Mouse (Mus musculus) lung, postnatal 25 days (tissue): ENCODE data around the gene Scn1a.
A peak's percentile ranks its signal among the peaks of the same experiment; 100 is the strongest.

Experiments used
- DNase-seq: peaks from one replicate; pipeline ENCODE4 v3.0.0; 2022; ENCODE audit warnings: low spot score

The Scn1a gene

DNA sequence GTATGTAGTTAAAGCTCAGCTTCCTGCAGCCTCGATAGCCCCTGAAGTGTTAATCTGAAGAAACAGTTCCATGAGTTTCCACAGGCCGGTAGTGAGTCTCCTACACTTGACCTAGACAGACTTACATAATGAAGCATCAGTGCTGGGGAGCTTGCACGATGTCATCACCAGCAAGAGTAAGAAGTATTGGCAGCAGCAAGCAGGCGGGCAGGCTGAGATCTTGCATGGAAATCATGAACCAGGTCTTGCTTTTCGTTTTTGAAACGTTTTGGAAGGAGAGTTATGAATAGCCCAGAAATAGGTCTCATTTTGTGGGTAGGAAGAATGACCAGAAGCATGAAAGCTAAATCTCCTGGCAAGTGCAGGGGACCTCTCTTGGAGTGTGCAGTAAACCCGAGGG is at the start of gene Scn1a:
Gene Scn1a (minus strand): TSS at position 130 of the 400 bp plus-strand sequence.
- no peak for DNase-seq

DNA sequence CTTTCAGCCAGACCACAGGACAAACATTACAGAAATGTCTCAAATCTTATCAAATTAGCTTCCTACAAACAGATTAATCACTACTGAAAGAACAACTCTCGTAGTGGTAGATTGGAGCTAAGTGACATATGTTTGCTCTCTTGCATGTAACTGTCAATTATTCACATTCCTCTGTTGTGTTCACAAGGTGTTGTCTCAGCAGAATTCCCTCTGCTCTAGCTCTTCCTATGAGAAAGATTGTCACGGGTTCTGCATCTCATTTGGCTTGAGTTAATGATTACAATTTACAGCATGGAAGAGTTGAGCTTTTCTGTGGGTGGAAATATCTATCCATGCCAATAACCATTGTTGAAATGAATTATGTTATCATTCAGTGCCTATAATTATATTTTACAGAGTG is 37.8 kb upstream of the Scn1a start:
- no peak for DNase-seq

DNA sequence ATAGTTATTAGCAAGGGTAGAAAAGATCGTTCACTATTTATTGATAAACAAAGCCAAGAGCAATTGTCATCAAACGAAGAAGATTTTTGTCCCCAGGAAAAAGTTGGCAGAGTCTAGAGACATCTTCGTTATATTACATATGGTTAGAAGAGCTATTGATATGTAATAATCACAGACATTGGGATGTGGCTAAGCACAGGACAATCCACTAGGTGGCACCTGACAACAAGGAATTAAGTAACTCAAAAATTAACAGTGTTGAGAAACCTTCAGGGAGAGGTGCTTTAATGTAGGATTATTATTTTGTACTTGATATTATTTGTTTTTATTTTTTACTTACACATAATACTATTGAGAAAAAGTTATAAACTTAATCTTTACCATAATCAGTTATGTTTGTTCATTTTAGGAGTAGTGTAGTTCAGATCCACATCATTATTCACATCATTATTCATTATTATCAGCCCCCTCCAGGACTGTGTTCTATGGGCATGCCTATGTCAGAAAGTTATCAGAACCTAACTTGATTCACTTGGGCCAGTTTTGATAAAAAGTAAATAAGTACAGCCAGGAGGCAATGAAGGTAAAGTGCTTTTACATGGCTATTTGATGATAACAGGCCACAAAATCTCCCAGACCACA is 32.7 kb upstream of the Scn1a start:
- peak; percentile 0 for DNase-seq

DNA sequence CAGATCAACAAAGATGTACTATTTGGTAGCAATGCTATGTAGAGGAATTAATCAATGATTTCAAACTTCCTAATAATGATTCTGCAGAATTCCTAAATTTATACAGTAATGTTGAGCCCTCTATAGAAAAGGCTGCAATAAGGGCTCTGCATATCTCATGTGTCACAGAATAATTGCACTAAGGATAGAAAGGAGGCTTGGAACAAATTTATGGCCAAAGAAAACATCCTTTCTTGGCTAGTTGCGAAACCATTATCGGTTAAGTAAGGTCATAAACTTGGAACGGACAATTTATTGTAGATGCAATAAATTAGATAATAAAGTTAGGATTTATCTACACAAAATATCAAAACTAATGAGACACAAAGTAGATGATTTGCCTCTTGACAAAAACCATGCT is 24.8 kb upstream of the Scn1a start:
- DNase-seq, result no peak

DNA sequence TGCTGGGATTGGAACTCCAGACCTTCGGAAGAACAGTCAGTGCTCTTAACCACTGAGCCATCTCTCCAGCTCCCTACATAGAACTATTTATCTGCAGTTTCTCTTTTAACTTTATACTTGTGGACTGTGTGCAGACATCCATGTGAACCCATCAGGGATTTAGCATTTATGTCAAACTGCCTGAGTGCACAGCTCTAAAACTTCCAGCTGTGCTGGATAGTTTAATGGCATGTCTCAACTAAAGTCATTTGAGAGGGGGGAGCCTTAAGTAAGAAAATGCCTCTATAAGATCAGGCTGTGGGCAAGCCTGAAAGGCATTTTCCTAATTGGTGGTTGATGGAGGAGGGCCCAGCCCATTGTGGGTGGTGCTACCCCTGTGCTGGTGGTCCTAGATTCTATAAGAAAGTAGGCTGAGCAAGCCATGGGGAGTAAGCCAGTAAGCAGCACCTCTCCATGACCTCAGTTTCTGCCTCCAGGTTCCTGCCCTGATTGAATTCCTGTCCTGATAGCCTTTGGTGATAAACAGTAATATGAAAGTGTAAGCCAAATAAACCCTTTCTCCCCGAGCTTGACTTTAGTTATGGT is 24.3 kb upstream of the Scn1a start:
- DNase-seq, result no peak

DNA sequence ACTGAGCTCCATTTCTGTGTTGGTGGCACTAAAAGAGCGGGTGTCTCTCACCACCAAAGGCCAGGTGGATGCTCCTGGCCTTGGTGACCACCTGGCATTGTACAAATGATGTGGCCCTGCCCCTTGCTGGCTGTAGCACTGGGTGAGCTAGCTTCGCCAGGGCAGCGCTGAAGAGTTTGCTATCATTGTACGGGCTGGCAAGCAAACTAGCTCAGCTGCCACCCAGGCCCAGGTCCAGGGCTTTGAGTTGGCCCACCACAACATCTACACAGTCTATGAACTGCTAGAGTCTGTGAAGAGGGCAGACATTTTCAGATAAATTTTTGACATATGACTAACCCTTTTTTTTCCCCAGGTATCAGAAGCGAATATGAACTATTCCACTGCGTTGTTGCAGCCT is 23.3 kb upstream of the Scn1a start:
- DNase-seq, result no peak

DNA sequence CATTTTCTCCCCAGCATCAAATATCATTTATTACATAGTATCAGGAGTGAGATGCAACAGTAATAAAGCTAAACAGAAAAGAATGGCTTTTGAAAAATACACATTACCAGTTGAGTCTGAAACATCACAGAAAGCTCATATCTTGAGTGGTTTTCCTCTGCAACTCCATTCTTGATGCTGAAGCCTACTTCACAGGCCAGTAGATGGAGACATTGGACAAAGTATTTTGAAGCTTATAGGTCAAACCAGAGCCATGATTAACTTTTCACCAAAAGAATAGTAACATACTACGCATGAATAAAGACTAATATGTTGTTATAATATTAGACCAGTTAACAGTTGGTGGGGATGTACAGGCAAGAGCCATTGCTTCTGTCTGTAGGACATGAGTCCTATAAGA is 21.8 kb upstream of the Scn1a start:
- no peak for DNase-seq

DNA sequence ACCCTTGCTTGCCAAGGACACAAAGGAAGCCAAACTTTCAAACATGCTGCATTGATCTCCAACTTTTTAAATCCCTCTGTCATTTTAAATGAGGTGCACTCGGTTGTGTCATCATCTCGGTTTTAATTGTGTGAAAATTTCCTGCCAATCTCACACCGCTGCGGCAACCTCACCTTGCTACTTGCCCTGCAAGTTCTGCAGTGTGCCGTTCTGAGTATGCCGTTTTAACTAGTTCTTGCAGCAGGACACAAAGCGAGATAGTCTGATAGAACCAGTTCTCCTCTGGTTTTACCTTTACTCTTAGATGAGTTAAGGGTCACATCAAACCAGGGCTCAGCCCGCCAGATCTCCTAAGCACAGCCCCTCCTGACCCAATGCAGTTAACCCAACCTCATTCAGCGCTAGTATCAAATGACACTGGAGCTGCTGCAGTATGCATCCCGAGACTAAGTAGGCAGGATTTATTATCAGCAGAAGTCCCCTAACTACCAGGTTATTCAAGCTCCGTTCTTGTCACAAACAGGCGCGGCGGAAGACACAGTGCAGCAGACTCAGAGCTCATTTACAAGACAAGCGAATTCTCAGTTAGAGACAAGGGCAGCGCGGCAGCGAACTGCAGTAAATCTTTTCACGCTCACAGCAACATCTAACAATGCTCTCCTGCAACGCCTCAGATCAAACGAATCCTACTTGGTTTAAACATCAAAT is 722 bp downstream of the Scn1a start:
- DNase-seq, result no peak

DNA sequence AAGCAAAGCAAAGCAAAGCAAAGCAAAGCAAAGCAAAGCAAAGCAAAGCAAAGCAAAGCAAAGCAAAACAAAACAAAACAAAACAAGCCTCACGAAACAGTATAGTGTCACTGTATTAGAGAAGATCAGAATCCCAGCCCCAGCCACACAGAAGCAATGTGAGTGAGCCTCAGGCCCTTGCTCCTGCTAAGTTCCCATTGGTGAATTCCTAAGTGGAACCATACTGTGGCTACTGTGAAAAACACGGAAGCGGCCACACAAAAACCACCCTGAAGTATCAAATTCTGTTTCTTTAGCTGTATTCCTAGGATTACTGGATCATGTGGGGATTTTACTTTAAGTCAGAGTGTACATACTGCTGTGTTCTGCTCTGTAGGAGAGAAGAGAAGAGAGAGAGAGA is 4.4 kb downstream of the Scn1a start:
- no peak for DNase-seq

DNA sequence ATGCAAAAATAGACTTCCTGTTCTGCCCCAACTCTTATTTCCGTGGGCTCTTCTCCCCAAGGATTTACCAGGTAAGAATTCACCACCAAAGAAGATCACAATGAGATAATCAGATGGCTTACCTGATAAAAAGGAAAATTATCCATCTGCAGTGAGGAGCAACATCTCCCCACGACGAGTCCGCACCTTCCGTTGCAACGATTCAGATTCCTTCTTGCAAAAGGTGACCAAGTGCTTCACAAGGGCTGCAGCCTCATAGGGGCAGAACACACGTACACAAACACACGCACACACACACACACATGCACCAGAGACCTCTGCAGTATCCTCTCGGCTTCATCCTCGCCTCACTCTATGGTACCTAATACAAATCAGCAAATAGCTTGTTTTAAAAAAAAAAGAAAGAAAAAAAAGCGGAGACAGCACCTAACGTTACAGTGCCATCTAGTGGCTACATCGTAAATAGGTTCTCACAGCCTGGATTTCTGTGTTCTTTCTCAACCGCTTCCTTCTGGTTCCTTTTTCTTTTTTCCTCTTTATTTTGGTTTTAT is 30.8 kb downstream of the Scn1a start:
- DNase-seq, result peak; percentile 14

DNA sequence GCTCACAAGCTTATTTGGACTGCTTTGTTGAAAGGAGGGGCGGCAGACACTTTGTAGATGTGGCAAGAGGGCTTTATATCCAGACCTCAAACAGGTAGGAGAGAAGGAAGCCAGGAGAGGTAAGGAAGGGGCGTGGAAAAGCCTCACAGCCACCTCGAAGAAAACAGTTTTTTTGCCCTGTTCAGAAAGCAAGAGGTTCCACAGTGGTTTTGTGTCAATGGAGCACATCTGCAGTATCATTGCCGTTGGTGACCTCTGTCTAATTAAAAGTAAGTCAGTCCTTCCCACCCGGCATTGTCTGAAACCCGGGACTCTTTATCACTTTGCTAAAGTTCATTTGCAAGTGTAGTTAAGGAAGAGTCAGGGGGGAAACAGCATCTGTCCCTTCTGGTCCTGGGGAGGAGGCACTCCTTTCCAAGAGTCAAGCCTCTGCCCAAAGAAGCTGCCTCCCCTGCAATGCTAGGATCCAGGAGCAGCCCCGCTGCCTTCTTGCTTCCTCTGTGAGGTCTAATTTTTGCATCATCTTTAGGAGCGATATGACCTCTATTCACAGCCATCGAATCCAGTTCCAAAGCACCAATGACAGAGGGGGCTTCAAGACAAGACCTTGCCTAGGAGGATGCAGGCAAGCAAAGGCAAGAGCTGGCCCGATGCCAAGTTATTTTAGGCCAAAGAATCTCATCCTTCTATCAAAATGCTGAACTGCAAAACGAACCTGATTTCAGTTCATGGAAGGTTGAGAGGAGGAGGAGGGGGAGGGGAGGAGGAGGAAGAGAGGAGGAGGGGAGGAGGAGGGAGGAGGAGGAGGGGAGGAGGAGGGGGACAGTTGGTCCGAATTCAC is 31.5 kb downstream of the Scn1a start:
- no peak for DNase-seq

DNA sequence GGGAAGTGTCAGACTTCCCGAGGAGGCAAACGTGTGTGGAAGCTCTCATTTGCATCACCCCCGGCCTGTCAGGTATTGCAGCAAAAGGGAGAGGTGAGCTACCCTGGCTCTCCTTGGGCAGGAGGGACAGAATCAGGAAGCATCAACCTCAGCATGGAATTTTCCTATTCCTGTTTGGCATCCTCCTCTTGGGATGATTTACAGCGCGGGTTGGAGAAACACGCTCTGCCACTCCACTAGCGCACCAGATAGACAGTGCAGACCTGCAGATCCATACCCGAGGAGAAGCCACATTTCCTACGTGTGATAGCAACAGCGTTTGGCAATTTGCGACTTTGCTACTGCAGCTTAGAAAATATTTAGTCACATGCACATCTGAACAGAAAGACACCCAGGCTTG is 32.2 kb downstream of the Scn1a start:
- no peak for DNase-seq

DNA sequence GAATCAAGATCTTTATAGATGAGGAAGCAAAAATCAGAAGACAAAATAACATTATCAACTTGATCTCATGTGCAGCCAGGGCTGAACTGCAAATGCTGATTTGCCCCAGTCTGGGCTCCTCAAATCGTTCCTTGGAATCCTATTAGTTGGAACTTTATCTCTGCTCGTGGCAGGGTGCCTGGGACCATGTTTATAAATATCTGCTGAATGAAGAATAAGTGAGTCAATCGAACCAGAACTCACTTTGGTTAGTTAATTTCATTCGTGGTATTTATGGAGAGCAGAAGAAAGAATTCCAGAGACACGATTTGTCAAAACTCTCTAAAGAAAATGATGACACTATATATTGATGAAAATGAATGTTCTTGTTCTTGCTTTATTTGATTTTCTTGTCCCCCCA is 48.1 kb downstream of the Scn1a start:
- DNase-seq, result no peak

DNA sequence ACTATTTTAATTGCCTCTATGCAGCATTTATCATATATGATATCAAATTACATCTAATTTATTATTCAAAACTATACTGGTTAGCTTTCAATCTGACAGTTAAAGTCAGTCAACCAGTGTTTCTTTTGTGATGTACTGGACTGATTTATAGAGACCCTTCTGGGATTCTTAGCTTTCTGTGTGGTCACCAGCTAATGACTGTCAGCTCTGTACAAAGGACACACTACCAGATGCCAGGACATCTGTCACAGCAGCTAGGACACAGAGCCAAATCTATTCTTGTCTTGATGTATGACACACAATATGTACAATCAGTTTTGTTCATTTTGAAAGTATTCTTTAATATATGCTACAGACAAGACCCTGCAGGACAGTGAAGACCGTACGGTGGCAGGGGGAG is 72.7 kb downstream of the Scn1a start:
- no peak for DNase-seq

DNA sequence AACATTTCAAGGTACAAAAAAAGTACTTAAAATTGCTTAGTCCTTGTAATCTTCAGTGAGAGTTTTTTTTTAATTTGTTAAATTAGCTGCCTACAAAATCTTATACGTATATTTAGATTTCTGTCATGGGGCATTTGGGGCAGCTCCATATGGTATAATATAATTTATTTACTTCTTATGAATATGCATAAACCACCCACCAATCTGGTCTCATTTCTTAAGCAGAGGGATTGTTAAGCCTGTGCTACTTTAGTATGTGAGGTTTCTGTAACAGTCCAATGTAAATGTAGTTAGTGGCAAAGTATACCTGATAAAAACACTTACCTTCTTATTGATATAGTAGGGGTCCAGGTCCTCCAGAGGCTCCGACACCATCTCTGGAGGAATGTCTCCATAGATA is 90.0 kb downstream of the Scn1a start:
- no peak for DNase-seq

DNA sequence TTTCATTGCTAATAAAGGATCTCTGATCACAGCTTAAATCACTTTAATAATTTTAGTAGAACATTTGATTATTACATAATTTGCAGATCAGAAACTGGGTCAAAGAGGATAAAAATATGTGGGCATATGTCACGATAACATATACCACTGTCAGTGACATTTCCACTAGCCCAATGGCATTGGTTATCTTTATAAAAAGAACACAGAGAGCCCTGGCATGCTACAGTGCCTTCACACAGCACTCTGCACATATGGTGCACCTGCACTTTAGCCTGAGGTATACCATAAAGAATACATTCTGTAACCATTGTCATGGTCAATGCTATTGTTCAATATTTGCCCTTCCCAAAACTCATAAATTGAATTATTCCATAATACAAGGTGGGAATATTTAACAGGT is 94.0 kb downstream of the Scn1a start:
- no peak for DNase-seq

DNA sequence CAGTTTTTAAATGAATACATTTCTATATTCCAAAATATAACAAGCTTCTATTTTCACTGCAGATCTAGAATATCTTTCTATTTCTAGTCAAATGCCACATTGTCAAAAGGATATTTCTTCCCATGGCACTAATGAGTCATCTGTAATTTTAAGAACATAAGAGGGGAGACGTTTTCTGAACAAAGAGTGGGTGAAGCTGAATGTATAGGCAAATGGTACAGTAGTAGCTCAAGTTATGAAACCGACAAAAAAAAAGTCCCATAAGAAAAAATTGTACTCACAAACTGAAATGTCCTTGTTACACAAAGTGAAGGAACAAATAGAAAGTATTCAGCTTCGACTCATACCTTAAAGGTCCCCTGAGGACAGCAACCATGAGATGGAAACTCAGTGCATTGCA is 94.5 kb downstream of the Scn1a start:
- no peak for DNase-seq

DNA sequence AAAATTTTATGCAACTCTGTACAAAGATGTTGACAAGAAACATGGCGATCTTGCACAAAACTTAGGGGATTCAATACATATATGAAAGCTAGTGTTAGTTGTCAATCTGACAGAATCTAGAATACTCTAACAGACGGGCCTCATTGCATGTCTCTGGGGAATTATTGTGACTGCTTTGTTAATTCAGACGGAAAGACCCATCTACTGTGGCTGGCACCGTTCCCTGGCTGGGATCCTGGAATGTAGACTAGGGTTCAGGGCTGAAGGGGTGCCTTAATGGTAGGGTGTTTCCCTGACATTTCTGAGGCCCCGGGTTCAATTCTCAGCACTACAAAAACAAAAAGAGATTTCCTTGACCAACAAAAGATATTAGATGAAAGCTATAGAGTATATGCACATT is 103.2 kb downstream of the Scn1a start:
- no peak for DNase-seq

DNA sequence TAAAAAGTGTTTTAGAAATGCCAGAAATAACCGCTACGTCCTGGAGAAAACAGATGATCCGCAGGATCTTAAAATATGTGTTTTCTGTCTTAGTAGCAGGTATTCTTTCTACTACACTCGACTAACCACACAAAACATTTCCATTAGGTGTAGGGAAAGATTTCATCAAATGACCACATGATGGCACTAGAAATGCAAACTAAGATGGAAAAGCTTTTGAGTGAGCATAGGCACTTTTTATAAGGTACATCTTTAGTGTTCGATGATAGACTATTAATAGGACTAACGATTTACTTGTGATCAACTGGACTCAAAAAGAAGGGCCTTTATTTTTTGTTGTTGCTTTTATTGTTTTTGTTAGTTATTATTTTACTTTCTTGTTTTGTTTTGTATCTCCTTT is 104.2 kb downstream of the Scn1a start:
- no peak for DNase-seq

DNA sequence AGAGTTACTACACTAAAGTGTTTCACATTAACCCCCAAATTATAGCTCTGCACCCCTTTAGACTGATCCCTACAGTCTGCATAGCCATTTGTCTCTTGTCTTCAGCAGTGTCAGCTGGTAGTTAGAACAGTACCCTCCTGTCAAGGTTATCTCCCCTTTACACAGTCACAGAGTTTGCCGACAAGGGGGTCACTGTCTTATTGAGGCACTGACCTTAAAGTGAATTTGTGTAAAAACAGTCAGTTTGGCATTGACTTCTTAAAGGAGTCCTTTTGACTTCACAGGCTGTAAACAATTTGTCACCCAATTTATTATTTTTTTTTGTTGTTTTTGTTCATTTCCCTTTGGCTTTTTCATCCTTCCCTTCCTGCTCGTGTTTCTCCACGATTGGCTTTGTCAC is 168.1 kb downstream of the Scn1a start:
- no peak for DNase-seq

DNA sequence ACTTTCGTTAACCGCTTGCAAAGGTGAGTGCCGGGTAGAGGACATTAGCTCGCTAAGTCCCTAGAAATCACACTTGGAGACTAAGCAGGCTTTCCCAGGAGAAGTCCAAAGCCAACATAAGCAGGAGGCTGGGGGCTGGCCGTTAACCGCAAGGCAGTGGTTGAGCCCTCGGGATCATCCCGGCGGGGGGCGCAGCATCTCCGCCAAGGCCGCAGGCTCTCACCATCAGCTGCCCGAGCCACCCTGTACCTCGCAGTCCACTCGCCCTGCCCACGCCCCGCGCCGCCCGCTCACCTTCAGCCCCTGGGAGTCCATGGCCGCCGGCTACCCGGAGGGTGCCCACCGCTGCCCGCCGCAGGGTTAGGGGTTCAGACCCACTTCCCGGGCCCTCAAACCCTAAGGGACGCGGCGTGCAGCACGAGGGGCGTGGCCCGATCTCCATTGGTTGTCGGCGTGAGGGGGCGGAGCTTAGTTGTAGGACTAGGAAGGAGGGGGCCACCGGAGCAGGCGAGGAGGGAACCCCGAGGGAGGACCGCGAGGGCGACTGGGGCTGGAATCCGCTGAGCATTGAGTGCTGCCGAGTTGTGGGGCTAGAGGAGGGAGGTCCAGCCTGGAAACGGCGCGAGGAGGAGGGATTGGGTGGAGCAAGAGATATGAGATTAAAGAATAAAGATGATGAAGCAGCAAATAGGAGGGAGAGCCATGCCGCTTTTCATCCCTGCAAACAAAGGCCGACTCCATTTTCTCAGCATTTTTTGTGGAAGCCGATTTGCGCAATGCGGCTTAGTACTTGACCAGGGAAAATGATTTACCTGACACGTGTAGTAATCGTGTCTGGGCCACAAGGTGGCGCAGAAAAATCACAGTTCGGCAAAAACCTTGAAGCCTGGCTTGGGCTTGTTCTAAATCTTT is 184.2 kb downstream of the Scn1a start, which contains the start of gene Ttc21b:
Gene Ttc21b (minus strand): TSS at position 398 of the 912 bp plus-strand sequence.
- DNase-seq, result peak; percentile 96
